Mouse (Mus musculus): ENCODE measurements around the gene Lrrc75b.

Lrrc75b gene

DNA sequence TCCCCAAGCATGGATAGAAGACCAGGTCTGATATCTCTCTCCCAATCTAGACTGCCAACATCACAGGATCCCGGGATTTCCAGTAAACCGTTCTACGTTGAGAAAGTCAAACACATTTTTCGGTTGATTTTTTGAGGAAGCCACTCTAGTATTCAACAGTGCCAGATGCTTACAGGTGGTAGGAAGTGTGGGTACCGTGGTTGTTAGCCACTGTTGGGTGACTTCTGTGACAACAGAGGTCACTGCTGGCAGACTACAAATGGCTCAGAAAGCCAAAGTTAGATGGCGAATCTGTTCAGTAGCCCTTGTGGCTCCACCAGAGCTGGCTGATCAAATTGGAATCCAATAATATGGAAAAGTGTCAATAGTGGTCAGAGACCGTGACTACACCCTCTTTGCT is 56.4 kb downstream of the Lrrc75b start:
- DNase-seq (ENCODE audit: low spot score in 2 of 2), result no peak

DNA sequence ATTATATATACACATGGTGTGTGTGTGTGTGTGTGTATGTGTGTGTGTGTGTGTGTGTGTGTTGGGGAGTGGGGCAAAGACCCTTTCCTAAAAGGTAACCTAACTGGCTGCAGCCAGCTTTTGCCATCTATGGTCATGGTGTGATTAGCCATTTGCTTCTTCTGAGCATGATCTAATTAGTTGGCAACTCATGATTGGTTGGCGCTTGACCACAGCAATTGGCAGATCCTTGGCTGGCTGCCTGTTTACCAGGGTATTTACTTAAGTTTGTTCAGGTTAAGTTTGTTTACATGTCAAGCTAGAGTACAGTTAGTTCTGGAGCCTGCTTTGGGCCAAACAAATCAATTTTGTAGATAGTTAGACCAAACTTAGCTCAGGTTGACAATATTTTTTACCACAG is 58.5 kb downstream of the Lrrc75b start:
- DNase-seq (ENCODE audit: low spot score in 2 of 2), result no peak

DNA sequence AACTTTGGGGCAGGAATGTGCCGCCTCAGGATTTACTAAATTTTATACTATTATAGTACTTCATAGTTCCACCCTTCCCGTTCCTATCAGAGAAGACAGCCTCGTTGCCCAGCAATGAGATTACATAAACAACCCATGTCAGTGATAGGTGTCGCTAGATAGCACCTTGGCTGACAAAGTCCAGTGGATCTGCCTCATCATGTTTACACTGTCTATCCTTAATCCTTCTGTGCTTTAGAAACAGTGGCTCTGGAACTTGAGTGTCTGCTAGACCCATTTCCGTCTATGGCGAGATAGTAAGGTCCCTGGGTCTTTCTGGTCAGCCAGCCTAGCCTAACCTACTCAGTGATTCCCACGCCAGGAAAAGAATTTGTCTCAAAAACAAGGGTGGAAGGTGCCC is 59.8 kb downstream of the Lrrc75b start:
- DNase-seq (ENCODE audit: low spot score in 2 of 2), result no peak

Measured in left cerebral cortex, adult 9 months (tissue).